Mouse (Mus musculus) spleen, adult 2 months (tissue): Measurements from ENCODE around the gene Ptprc. TPM values are rescaled to one million over a fixed set of nuclear protein-coding genes. Genes with fewer than 3 reads are reported as not detected.

Experiments used
- DNase-seq, 2 experiments: peaks; one replicate each; pipeline versions ENCODE4 v3.0.0 to v3.0.0-alpha.2; 2012 to 2021; ENCODE audit warnings: low spot score in 2 of 2, low read depth in 1 of 2
- H3K27ac ChIP-seq: fragments of 200-500 bp; 2 replicates; pipeline ENCODE4 v1.5.1; 2012; ENCODE audit warnings: low read length, inconsistent platforms; ENCODE audit not compliant: insufficient read depth
- H3K27me3 ChIP-seq: fragments of 200-500 bp; 2 replicates; pipeline ENCODE4 v1.6.1; 2012; ENCODE audit warnings: mild to moderate bottlenecking, moderate library complexity, low read length, inconsistent platforms; ENCODE audit not compliant: control insufficient read depth, insufficient read depth
- H3K36me3 ChIP-seq: fragments of 200-500 bp; 2 replicates; pipeline ENCODE4 v1.6.1; 2012; ENCODE audit warnings: mild to moderate bottlenecking, low read length, inconsistent platforms; ENCODE audit not compliant: control insufficient read depth, insufficient read depth
- H3K4me1 ChIP-seq: fragments of 200-500 bp; 2 replicates; pipeline ENCODE4 v1.6.1; 2011; ENCODE audit warnings: inconsistent platforms; ENCODE audit not compliant: control insufficient read depth, insufficient read depth, insufficient read length
- H3K4me3 ChIP-seq: fragments of 200-500 bp; 2 replicates; pipeline ENCODE4 v1.5.1; 2011; ENCODE audit warnings: mild to moderate bottlenecking, inconsistent platforms; ENCODE audit not compliant: insufficient read depth, insufficient read length; ENCODE audit errors: extremely low read depth
- CTCF ChIP-seq: fragments of 200-500 bp; IDR thresholded peaks from 2 replicates; pipeline ENCODE4 v1.5.1; 2011; ENCODE audit warnings: mild to moderate bottlenecking, inconsistent platforms; ENCODE audit not compliant: insufficient read depth, insufficient read length, insufficient replicate concordance; ENCODE audit errors: extremely low read depth
- POLR2A ChIP-seq: fragments of 200-500 bp; IDR thresholded peaks from 2 replicates; pipeline ENCODE4 v1.6.1; 2011; ENCODE audit warnings: low read depth, low read length, inconsistent platforms
- WGBS: fragments of 180-500 bp; shearing (Covaris S2); methylation state at CpG from one replicate; pipeline ENCODE4 v1.1.7; 2018; 5-methylcytosine and 5-hydroxymethylcytosine counted together
- polyA plus RNA-seq: library from polyadenylated mRNA; depleted of rRNA; stranded (reverse); fragments of >200 nt; gene quantifications from 2 replicates; pipeline ENCODE4 v1.2.3, GENCODE M21; 2012

The Ptprc gene
- polyA plus RNA-seq, 1 experiment: 239 TPM

- Histone ChIP-seq H3K4me1 (no peaks in the 10 kb centered on the region), H3K27ac (no peak overlapping the region), H3K4me3 (no peak overlapping the region), H3K36me3 (peaks cover 54% of the 10 kb centered on the region), H3K27me3 (no peaks in the 10 kb centered on the region)
- TF ChIP-seq POLR2A: no peak
- TF ChIP-seq CTCF: no peak
- no peak for DNase-seq
These were observed 91.8 kb downstream of the Ptprc start for GRCm38 (mm10) chr1:138083707-138084106.

GRCm38 (mm10) chr1:138080308-138080707, 95.2 kb downstream of the Ptprc start:
- Histone ChIP-seq H3K36me3 (peaks cover 60% of the 10 kb centered on the region), H3K4me3 (no peak overlapping the region), H3K27ac (no peak overlapping the region), H3K27me3 (no peaks in the 10 kb centered on the region), H3K4me1 (no peaks in the 10 kb centered on the region)
- WGBS: 77% methylated on average over 1 of the region's 1 CpGs
- no peak for DNase-seq
- no peak for TF ChIP-seq CTCF
- no peak for TF ChIP-seq POLR2A

DNA sequence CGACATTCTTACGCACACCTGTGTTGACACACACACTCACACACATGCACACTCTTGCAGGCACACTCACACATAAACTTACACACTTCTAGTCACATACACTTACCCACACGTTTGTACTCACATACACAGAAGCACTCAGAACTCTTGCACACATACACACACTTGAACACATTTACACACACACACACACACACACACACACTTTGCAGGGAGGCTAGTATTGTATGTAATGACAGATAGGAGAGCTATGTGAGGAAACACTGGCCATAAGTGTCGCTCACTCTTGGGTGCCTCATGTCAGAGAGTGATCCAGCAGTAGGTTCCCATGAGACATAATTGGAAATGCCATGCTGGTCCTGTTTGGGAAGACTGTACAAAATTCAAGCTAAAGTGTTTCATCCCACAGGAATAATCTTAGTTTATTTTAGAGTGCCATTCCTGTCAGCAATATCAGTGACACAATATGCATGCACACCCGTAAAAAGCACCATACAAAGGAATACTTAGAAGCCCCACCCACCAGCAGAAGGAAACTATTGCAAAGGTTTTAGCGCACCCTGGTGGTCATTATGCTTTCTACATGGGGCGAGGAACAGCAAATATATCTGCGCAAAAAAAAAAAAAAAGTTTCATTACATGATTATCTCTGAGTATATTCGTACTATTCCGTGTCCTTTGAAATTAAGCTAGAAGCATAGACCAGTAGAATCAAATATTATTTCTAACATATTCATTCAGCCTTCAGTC, 131.1 kb downstream of the Ptprc start:
- H3K4me3 ChIP-seq: no peak overlapping the region
- H3K4me1 ChIP-seq: no peaks in the 10 kb centered on the region
- WGBS: 38% methylated on average over 10 of the region's 10 CpGs
- no peaks in the 10 kb centered on the region for H3K36me3 ChIP-seq
- no peaks in the 10 kb centered on the region for H3K27me3 ChIP-seq
- H3K27ac ChIP-seq: no peak overlapping the region
- peak; percentile 66 to 70 for DNase-seq
- TF ChIP-seq CTCF (peak; percentile 40; the same call in 1 of the 2 replicates), POLR2A (no peak)

GRCm38 (mm10) chr1:138040556-138040955, 135.0 kb downstream of the Ptprc start:
- no peak for TF ChIP-seq POLR2A
- DNase-seq: no peak
- H3K4me3 ChIP-seq: no peak overlapping the region
- H3K27ac ChIP-seq: no peak overlapping the region
- H3K27me3 ChIP-seq: no peaks in the 10 kb centered on the region
- 91% methylated on average over 5 of the region's 5 CpGs for whole genome bisulfite sequencing
- no peaks in the 10 kb centered on the region for H3K36me3 ChIP-seq
- H3K4me1 ChIP-seq: peaks cover 5% of the 10 kb centered on the region; the same call in 1 of the 2 replicates

DNA sequence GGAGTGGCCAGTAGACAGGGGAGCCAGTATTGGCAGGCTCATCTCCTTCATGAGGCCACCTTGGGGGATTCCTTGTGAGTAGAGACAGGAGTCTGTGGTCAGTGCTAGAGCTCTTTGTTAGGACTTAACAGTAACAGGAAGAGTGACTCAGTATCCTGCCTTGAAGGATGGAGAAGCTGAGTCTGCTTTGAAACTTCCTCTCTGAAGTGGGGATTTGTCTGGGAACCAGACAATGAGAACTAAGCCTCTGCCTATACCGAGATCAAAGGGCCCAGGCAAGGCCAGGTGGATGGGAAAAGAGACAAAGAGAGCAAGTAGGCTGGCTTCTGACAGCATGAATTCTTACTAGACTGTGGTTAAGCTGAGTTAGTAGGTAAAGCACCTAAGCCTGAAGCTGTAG, 136.3 kb downstream of the Ptprc start:
- TF ChIP-seq POLR2A (no peak), CTCF (no peak)
- Histone ChIP-seq H3K4me3 (no peak overlapping the region), H3K27ac (no peak overlapping the region), H3K36me3 (no peaks in the 10 kb centered on the region), H3K27me3 (no peaks in the 10 kb centered on the region), H3K4me1 (peaks cover 5% of the 10 kb centered on the region; the same call in 1 of the 2 replicates)
- WGBS: 5% methylated on average over 1 of the region's 1 CpGs
- DNase-seq: no peak

GRCm38 (mm10) chr1:138037484-138037883, 138.0 kb downstream of the Ptprc start:
- TF ChIP-seq CTCF: no peak
- no peak for TF ChIP-seq POLR2A
- DNase-seq: no peak
- peaks cover 5% of the 10 kb centered on the region; the same call in 1 of the 2 replicates for H3K4me1 ChIP-seq
- H3K36me3 ChIP-seq: no peaks in the 10 kb centered on the region
- WGBS: 85% methylated on average over 5 of the region's 5 CpGs
- no peaks in the 10 kb centered on the region for H3K27me3 ChIP-seq
- no peak overlapping the region for H3K27ac ChIP-seq
- H3K4me3 ChIP-seq: no peak overlapping the region

DNA sequence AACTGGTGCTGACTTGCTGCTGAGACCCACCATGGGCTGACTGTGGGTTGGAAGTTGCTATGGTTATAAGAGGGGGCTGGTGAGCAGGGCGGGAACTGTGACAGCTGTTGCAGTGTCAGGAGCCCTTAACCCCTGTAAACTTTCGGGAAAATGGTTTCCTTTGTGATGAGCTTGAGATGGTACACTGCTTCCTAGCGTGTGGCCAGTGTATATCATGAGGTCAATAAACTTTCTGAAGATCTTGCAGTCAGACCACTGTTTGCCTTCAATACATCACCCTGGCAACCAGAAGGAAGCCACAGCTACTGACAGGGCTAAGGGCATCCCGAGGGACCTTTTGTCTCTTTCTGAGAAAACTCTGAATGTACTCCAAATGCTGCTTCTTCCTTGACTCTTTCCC, 145.9 kb downstream of the Ptprc start:
- DNase-seq: no peak
- Histone ChIP-seq H3K36me3 (no peaks in the 10 kb centered on the region), H3K4me1 (no peaks in the 10 kb centered on the region), H3K4me3 (no peak overlapping the region), H3K27ac (no peak overlapping the region), H3K27me3 (no peaks in the 10 kb centered on the region)
- TF ChIP-seq POLR2A (no peak), CTCF (no peak)
- 71% methylated on average over 4 of the region's 4 CpGs for WGBS
